Mouse (Mus musculus) fibroblast of lung, adult 2 months (primary cell): ENCODE results near the gene Napa.

Source experiments
- DNase-seq: peaks from one replicate; pipeline ENCODE4 v3.0.0-alpha.2; 2011; ENCODE audit warnings: low read depth

Napa gene

GRCm38 (mm10) chr7:16132161-16132581 is 33.9 kb downstream of the Napa start:
- no peak for DNase-seq

- DNase-seq, result no peak
Observed at GRCm38 (mm10) chr7:16132926-16133325, 34.7 kb downstream of the Napa start.

- DNase-seq, result no peak
Observed at GRCm38 (mm10) chr7:16133691-16134090, 35.4 kb downstream of the Napa start.

GRCm38 (mm10) chr7:16134951-16135392 is 36.7 kb downstream of the Napa start:
- DNase-seq, result no peak

- no peak for DNase-seq
Observed at GRCm38 (mm10) chr7:16146489-16147410, 48.5 kb downstream of the Napa start.

- DNase-seq, result no peak
Observed at GRCm38 (mm10) chr7:16147643-16148042, 49.4 kb downstream of the Napa start.

- DNase-seq, result no peak
Observed at GRCm38 (mm10) chr7:16149241-16149640, 51.0 kb downstream of the Napa start.

- no peak for DNase-seq
Observed at GRCm38 (mm10) chr7:16150191-16151145, 52.2 kb downstream of the Napa start.

GRCm38 (mm10) chr7:16153522-16153921 is 55.3 kb downstream of the Napa start:
- no peak for DNase-seq

GRCm38 (mm10) chr7:16155132-16155872 is 57.0 kb downstream of the Napa start:
- DNase-seq, result no peak

- DNase-seq, result no peak
Observed at GRCm38 (mm10) chr7:16156105-16156714, 58.0 kb downstream of the Napa start.

GRCm38 (mm10) chr7:16158735-16159134 is 60.5 kb downstream of the Napa start:
- no peak for DNase-seq

- no peak for DNase-seq
Observed at GRCm38 (mm10) chr7:16160702-16161101, 62.4 kb downstream of the Napa start.

GRCm38 (mm10) chr7:16161302-16161701 is 63.0 kb downstream of the Napa start:
- no peak for DNase-seq

- no peak for DNase-seq
Observed at GRCm38 (mm10) chr7:16162036-16162435, 63.8 kb downstream of the Napa start.
